Mouse (Mus musculus): Measurements from ENCODE around the gene Rab26. TPM values are rescaled to one million over a fixed set of nuclear protein-coding genes. Genes with fewer than 3 reads are reported as not detected.

Gene Rab26
- total RNA-seq, 2 experiments from 2014 or later, result not detected

- H3K27ac ChIP-seq, result 0 out of 2 replicates have a peak overlapping the region, but pooled peaks have one; percentile 31
- no peak overlapping the region for H3K4me3 ChIP-seq
- intact Hi-C loops (cut with DNase I), result loop anchor here (5.0 kb wide), 2 partner anchors 37 to 108 kb away; partner anchors contain the start of genes Caskin1, Nthl1 and Tsc2
- no peak for TF ChIP-seq CTCF (IDR thresholded peaks at IDR 0.05)
- DNase-seq, result no peak
Observed at GRCm38 (mm10) chr17:24524734-24525133, 9.3 kb downstream of the Rab26 start.

- TF ChIP-seq CTCF (IDR thresholded peaks at IDR 0.05), result no peak
- intact Hi-C loops (cut with DNase I), result no loop called here
Observed at GRCm38 (mm10) chr17:24520450-24520849, 13.6 kb downstream of the Rab26 start.

GRCm38 (mm10) chr17:24514270-24515257 lies 19.4 kb downstream of the Rab26 start:
- intact Hi-C loops (cut with DNase I), result no loop called here
- no peak for TF ChIP-seq CTCF (IDR thresholded peaks at IDR 0.05)
- Histone ChIP-seq H3K4me3 (peak overlapping the region; percentile 63), H3K27ac (peak overlapping the region; percentile 80)
- DNase-seq, result no peak

More at GRCm38 (mm10) chr17:24520450-24520849, 13.6 kb downstream of the Rab26 start:
- H3K4me3 ChIP-seq, result no peak overlapping the region
- H3K27ac ChIP-seq, result no peak overlapping the region
- DNase-seq, result no peak

GRCm38 (mm10) chr17:24513609-24514008 lies 20.4 kb downstream of the Rab26 start:
- Histone ChIP-seq H3K4me3 (peak overlapping the region; percentile 63), H3K27ac (peak overlapping the region; percentile 80)
- TF ChIP-seq CTCF (IDR thresholded peaks at IDR 0.05), result peak; percentile 77
- peak; percentile 61 for DNase-seq
- intact Hi-C loops (cut with DNase I), result loop anchor here (2.0 kb wide), 1 partner anchor 15 kb away; no protein-coding TSS in a partner anchor

- no peak for DNase-seq
- TF ChIP-seq CTCF (IDR thresholded peaks at IDR 0.05), result no peak
- Histone ChIP-seq H3K4me3 (no peak overlapping the region), H3K27ac (no peak overlapping the region)
- intact Hi-C loops (cut with DNase I), result no loop called here
Observed at GRCm38 (mm10) chr17:24507806-24508460, 26.1 kb downstream of the Rab26 start.

- DNase-seq, result no peak
- H3K4me3 ChIP-seq, result peak overlapping the region; percentile 64
- no peak overlapping the region for H3K27ac ChIP-seq
- intact Hi-C loops (cut with DNase I), result no loop called here
- TF ChIP-seq CTCF (IDR thresholded peaks at IDR 0.05), result no peak
Observed at GRCm38 (mm10) chr17:24507129-24507664, 26.8 kb downstream of the Rab26 start.

- Histone ChIP-seq H3K27ac (peak overlapping the region; percentile 57; the same call in 1 of the 2 replicates), H3K4me3 (peak overlapping the region; percentile 64)
- intact Hi-C loops (cut with DNase I), result no loop called here
- peak; percentile 84 for DNase-seq
- peak; percentile 19; the same call in 1 of the 2 replicates for TF ChIP-seq CTCF (IDR thresholded peaks at IDR 0.05)
Observed at GRCm38 (mm10) chr17:24506332-24507070, 27.5 kb downstream of the Rab26 start.

- intact Hi-C loops (cut with DNase I), result no loop called here
- TF ChIP-seq CTCF (IDR thresholded peaks at IDR 0.05), result no peak
- no peak overlapping the region for H3K4me3 ChIP-seq
- H3K27ac ChIP-seq, result no peak overlapping the region
- DNase-seq, result no peak
Observed at GRCm38 (mm10) chr17:24505286-24505955, 28.6 kb downstream of the Rab26 start.

GRCm38 (mm10) chr17:24504085-24504484 lies 29.9 kb downstream of the Rab26 start:
- H3K27ac ChIP-seq, result no peak overlapping the region
- DNase-seq, result no peak
- no peak overlapping the region for H3K4me3 ChIP-seq
- no peak for TF ChIP-seq CTCF (IDR thresholded peaks at IDR 0.05)
- intact Hi-C loops (cut with DNase I), result no loop called here

GRCm38 (mm10) chr17:24502208-24502607 lies 31.8 kb downstream of the Rab26 start:
- Histone ChIP-seq H3K27ac (no peak overlapping the region), H3K4me3 (no peak overlapping the region)
- TF ChIP-seq CTCF (IDR thresholded peaks at IDR 0.05), result no peak; the same call in 1 of the 2 replicates
- no peak for DNase-seq
- intact Hi-C loops (cut with DNase I), result no loop called here

- intact Hi-C loops (cut with DNase I), result no loop called here
- no peak for TF ChIP-seq CTCF (IDR thresholded peaks at IDR 0.05)
- no peak overlapping the region for H3K27ac ChIP-seq
- no peak overlapping the region for H3K4me3 ChIP-seq
- DNase-seq, result no peak
Observed at GRCm38 (mm10) chr17:24496026-24496425, 38.0 kb downstream of the Rab26 start.

All from gastrocnemius, adult 2 months (tissue).